Mouse (Mus musculus) E14TG2a.4 (cell line): ENCODE measurements around the gene Adam22.

Experiments used
- CTCF ChIP-seq: conservative IDR thresholded peaks from 2 replicates; pipeline ENCODE4 v1.5.1; 2014; ENCODE audit warnings: low read length
- NANOG ChIP-seq: IDR thresholded peaks from 2 replicates; pipeline ENCODE4 v1.6.1; 2014; ENCODE audit warnings: borderline replicate concordance, low read length, mixed read lengths
- POU5F1 ChIP-seq: IDR thresholded peaks from 2 replicates; pipeline ENCODE4 v1.6.1; 2014; ENCODE audit warnings: low read length, borderline replicate concordance

GRCm38 (mm10) chr5:8276141-8276540 lies 91.8 kb downstream of the Adam22 start:
- TF ChIP-seq CTCF (no peak), POU5F1 (no peak), NANOG (no peak)
